Mouse (Mus musculus): ENCODE data around the gene Grm2. TPM values are rescaled to one million over a fixed set of nuclear protein-coding genes. Genes with fewer than 3 reads are reported as not detected.
A peak's percentile ranks its signal among the peaks of the same experiment; 100 is the strongest.

Gene Grm2
- polyA plus RNA-seq, 1 experiment from 2014 or later, result 9.7 TPM

- Histone ChIP-seq H3K36me3 (peaks cover 21% of the 10 kb centered on the region; the same call in 1 of the 2 replicates), H3K4me2 (no peak overlapping the region), H3K4me3 (no peak overlapping the region), H3K27me3 (no peaks in the 10 kb centered on the region), H3K9me3 (no peaks in the 10 kb centered on the region), H3K4me1 (replicated peaks) (no peaks in the 10 kb centered on the region), H3K9ac (no peak overlapping the region), H3K27ac (replicated peaks) (no peak overlapping the region)
- 75% methylated on average over 9 of the region's 9 CpGs for WGBS
- peak; percentile 46; the same call in 1 of the 2 replicates for ATAC-seq (ENCODE audit: low FRiP score, low read depth)
Observed at GRCm38 (mm10) chr9:106675965-106676364, 20.1 kb upstream of the Grm2 start.

- Histone ChIP-seq H3K4me2 (no peak overlapping the region), H3K9me3 (no peaks in the 10 kb centered on the region), H3K4me3 (no peak overlapping the region), H3K27ac (replicated peaks) (no peak overlapping the region), H3K36me3 (peaks cover 21% of the 10 kb centered on the region; the same call in 1 of the 2 replicates), H3K27me3 (no peaks in the 10 kb centered on the region), H3K9ac (no peak overlapping the region), H3K4me1 (replicated peaks) (no peaks in the 10 kb centered on the region)
- 0% methylated on average over 1 of the region's 1 CpGs for WGBS
- ATAC-seq (ENCODE audit: low FRiP score, low read depth), result peak; percentile 66; the same call in 1 of the 2 replicates
Observed at GRCm38 (mm10) chr9:106675480-106675879, 19.6 kb upstream of the Grm2 start.

DNA sequence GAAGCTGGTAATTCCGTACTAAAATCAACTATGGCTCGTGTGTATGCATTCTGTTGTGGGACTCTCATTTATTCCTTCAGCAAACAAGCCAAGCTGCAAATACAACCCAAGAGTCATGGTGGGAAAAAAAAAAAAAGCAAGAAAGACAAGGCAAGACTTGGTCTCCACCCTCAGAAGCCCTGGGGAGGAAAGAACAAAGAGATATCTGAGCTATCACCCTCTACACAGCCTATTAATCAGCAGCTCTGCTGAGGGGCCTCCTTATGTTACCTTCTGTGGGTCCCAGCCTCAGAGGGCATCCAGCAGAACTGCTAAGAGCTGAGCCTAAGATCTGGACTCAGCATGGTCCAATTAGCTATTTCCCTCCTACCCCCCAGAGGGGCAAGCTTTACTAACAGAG is 18.0 kb upstream of the Grm2 start:
- peaks cover 16% of the 10 kb centered on the region; the same call in 1 of the 2 replicates for H3K36me3 ChIP-seq
- H3K27ac ChIP-seq (replicated peaks), result no peak overlapping the region
- no peak overlapping the region for H3K4me2 ChIP-seq
- H3K4me3 ChIP-seq, result no peak overlapping the region
- H3K9me3 ChIP-seq, result no peaks in the 10 kb centered on the region
- WGBS, result 86% methylated on average over 2 of the region's 2 CpGs
- no peak overlapping the region for H3K9ac ChIP-seq
- H3K27me3 ChIP-seq, result no peaks in the 10 kb centered on the region
- ATAC-seq (ENCODE audit: low FRiP score, low read depth), result no peak
- H3K4me1 ChIP-seq (replicated peaks), result no peaks in the 10 kb centered on the region

GRCm38 (mm10) chr9:106664856-106665255 is 9.0 kb upstream of the Grm2 start:
- no peak overlapping the region for H3K9ac ChIP-seq
- WGBS, result 47% methylated on average over 6 of the region's 6 CpGs
- H3K4me3 ChIP-seq, result no peak overlapping the region

DNA sequence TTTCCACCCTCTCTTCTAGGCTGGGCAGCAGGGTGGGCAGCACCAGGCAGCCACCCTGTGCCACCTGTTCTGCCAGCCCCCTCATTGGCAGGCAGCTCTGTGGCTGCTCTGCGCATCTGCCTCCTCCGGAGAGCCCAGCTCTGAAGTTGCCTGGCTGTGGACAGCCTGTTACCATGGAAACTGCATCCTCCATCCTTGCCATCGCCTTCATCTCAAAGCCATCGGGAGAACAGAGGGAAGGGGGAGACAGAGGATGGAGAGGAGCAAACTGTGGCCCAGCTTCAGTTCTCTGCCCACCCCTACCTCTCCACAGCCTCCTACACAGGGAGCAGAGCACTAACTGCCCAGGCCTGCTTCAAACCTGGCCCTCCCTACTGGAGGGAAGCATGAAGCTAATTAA is 8.6 kb upstream of the Grm2 start:
- Histone ChIP-seq H3K9ac (no peak overlapping the region), H3K27me3 (no peaks in the 10 kb centered on the region), H3K36me3 (peaks cover 21% of the 10 kb centered on the region; the same call in 1 of the 2 replicates), H3K9me3 (no peaks in the 10 kb centered on the region), H3K4me2 (peak overlapping the region; percentile 20; the same call in 1 of the 2 replicates), H3K4me3 (no peak overlapping the region), H3K27ac (replicated peaks) (peak overlapping the region; percentile 83), H3K4me1 (replicated peaks) (peaks cover 26% of the 10 kb centered on the region)
- ATAC-seq (ENCODE audit: low FRiP score, low read depth), result peak; percentile 91
- 22% methylated on average over 4 of the region's 4 CpGs for WGBS

More at GRCm38 (mm10) chr9:106664856-106665255, 9.0 kb upstream of the Grm2 start:
- peak overlapping the region; percentile 20; the same call in 1 of the 2 replicates for H3K4me2 ChIP-seq
- H3K27ac ChIP-seq (replicated peaks), result peak overlapping the region; percentile 83
- no peaks in the 10 kb centered on the region for H3K9me3 ChIP-seq
- peaks cover 26% of the 10 kb centered on the region for H3K4me1 ChIP-seq (replicated peaks)
- no peaks in the 10 kb centered on the region for H3K27me3 ChIP-seq
- H3K36me3 ChIP-seq, result peaks cover 17% of the 10 kb centered on the region; the same call in 1 of the 2 replicates
- peak; percentile 24; the same call in 1 of the 2 replicates for ATAC-seq (ENCODE audit: low FRiP score, low read depth)

DNA sequence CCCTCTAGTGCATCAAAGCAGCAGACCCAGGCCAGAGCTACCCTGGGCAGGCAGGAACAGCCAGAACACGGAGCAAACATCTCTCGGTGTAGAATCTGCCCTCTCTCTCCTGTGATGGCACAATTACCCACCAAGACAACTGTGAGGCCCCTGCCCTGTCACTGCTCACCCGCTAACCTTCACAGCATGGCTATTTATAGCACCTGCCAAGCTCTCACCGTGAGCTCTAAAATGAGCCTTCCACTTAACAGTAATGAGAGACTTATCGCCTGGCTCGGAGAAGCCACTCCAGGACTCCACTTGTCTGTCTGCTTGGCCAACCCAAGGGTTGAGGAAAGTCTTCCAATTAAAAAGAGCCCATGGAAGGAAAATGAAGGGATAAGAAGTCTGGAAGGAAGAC is 7.3 kb upstream of the Grm2 start:
- no peak overlapping the region for H3K4me2 ChIP-seq
- H3K9me3 ChIP-seq, result no peaks in the 10 kb centered on the region
- WGBS, result 78% methylated on average over 6 of the region's 6 CpGs
- no peak overlapping the region for H3K27ac ChIP-seq (replicated peaks)
- no peak overlapping the region for H3K4me3 ChIP-seq
- ATAC-seq (ENCODE audit: low FRiP score, low read depth), result no peak
- H3K36me3 ChIP-seq, result peaks cover 30% of the 10 kb centered on the region
- no peaks in the 10 kb centered on the region for H3K27me3 ChIP-seq
- peaks cover 26% of the 10 kb centered on the region for H3K4me1 ChIP-seq (replicated peaks)
- H3K9ac ChIP-seq, result no peak overlapping the region

- no peak overlapping the region for H3K4me2 ChIP-seq
- H3K27me3 ChIP-seq, result peaks cover 2% of the 10 kb centered on the region; the same call in 1 of the 2 replicates
- ATAC-seq (ENCODE audit: low FRiP score, low read depth), result no peak
- no peaks in the 10 kb centered on the region for H3K9me3 ChIP-seq
- no peak overlapping the region for H3K27ac ChIP-seq (replicated peaks)
- H3K4me3 ChIP-seq, result no peak overlapping the region
- 75% methylated on average over 1 of the region's 1 CpGs for WGBS
- peaks cover 34% of the 10 kb centered on the region for H3K4me1 ChIP-seq (replicated peaks)
- peaks cover 29% of the 10 kb centered on the region for H3K36me3 ChIP-seq
- no peak overlapping the region for H3K9ac ChIP-seq
Observed at GRCm38 (mm10) chr9:106659935-106660334, 4.1 kb upstream of the Grm2 start.

DNA sequence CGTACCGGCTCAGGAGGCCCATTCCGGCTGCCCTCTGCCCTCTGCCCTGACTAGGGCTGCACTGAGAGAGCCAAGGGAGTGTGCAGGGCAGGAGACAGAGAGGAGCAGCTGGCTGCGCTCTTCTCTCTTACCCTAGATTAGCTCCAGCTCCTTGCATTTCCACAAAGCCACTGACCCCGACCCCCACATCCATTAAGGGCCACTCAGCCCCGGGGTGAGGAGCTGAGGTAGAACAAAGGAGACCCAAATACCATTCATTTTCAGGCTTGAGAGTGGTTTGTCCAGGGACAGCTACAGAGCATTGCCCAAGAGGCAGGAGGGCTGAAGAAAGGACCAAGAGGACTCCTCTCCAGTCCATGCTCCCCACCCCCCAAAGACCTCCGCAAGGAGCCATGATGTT is 3.6 kb upstream of the Grm2 start:
- Histone ChIP-seq H3K4me1 (replicated peaks) (peaks cover 31% of the 10 kb centered on the region), H3K4me2 (no peak overlapping the region), H3K27me3 (peaks cover 5% of the 10 kb centered on the region; the same call in 1 of the 2 replicates), H3K9ac (no peak overlapping the region), H3K36me3 (peaks cover 29% of the 10 kb centered on the region), H3K9me3 (no peaks in the 10 kb centered on the region), H3K27ac (replicated peaks) (no peak overlapping the region), H3K4me3 (no peak overlapping the region)
- ATAC-seq (ENCODE audit: low FRiP score, low read depth), result no peak
- 25% methylated on average over 7 of the region's 7 CpGs for WGBS

- WGBS, result 30% methylated on average over 5 of the region's 5 CpGs
- H3K9me3 ChIP-seq, result no peaks in the 10 kb centered on the region
- ATAC-seq (ENCODE audit: low FRiP score, low read depth), result no peak
- no peak overlapping the region for H3K4me3 ChIP-seq
- H3K9ac ChIP-seq, result no peak overlapping the region
- H3K4me2 ChIP-seq, result no peak overlapping the region
- H3K4me1 ChIP-seq (replicated peaks), result peaks cover 27% of the 10 kb centered on the region
- H3K36me3 ChIP-seq, result peaks cover 29% of the 10 kb centered on the region
- H3K27me3 ChIP-seq, result peaks cover 5% of the 10 kb centered on the region; the same call in 1 of the 2 replicates
- H3K27ac ChIP-seq (replicated peaks), result no peak overlapping the region
Observed at GRCm38 (mm10) chr9:106657592-106657991, 1.7 kb upstream of the Grm2 start.

DNA sequence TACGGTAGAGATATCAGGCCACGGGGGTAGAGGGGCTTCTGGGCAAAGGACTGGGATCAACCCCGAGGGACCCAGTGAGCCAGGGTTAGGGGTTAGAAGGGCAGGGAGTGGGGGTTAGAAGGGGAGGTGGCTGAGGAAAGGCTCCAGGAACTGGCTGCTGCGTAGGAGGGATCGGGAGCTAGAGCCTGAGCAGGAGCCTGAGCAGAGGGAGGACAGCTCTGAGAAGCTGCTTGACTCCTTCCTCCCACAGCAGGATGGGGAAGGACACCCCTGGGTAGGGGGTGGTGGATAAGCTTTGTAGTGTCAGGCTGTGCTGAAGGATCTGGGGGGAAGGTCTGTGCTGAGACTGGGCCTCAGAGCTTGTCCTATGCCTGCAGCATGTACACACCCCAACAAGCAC is 938 bp upstream of the Grm2 start:
- Histone ChIP-seq H3K27me3 (peaks cover 5% of the 10 kb centered on the region; the same call in 1 of the 2 replicates), H3K4me1 (replicated peaks) (peaks cover 27% of the 10 kb centered on the region), H3K9ac (no peak overlapping the region), H3K36me3 (peaks cover 26% of the 10 kb centered on the region), H3K9me3 (no peaks in the 10 kb centered on the region), H3K27ac (replicated peaks) (no peak overlapping the region), H3K4me3 (no peak overlapping the region), H3K4me2 (peak overlapping the region; percentile 85; the same call in 1 of the 2 replicates)
- 35% methylated on average over 5 of the region's 5 CpGs for WGBS
- 0 out of 2 replicates have a peak, but pooled peaks have one; percentile 15 for ATAC-seq (ENCODE audit: low FRiP score, low read depth)

DNA sequence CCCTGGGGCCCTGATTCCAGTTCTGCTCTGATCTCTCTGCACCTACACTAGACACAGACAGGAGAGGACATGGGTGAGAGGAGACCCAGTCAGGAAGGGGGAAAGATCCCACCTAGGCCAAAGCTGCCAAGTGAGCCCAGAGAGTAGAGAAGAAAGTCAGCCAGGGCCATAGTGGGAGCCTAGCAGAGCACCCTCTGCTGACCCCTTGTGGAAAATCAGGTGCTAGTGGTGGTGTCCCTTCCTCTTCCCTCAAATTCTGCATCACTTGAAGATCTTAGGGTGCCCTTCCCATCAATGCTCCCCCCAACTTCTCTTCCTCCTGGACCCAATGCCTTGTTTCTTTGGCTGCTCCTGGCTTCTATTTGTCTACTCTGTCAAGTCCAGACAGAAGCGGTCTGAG is 3.2 kb downstream of the Grm2 start:
- Histone ChIP-seq H3K9ac (no peak overlapping the region), H3K4me1 (replicated peaks) (peaks cover 27% of the 10 kb centered on the region), H3K9me3 (no peaks in the 10 kb centered on the region), H3K27me3 (peaks cover 5% of the 10 kb centered on the region; the same call in 1 of the 2 replicates), H3K27ac (replicated peaks) (no peak overlapping the region), H3K4me3 (no peak overlapping the region), H3K4me2 (no peak overlapping the region), H3K36me3 (no peaks in the 10 kb centered on the region)
- ATAC-seq (ENCODE audit: low FRiP score, low read depth), result no peak
- WGBS, result 70% methylated on average over 1 of the region's 1 CpGs

GRCm38 (mm10) chr9:106647226-106647625 is 8.7 kb downstream of the Grm2 start:
- H3K27me3 ChIP-seq, result no peaks in the 10 kb centered on the region
- no peak overlapping the region for H3K4me2 ChIP-seq
- no peak overlapping the region for H3K4me3 ChIP-seq
- ATAC-seq (ENCODE audit: low FRiP score, low read depth), result no peak
- H3K4me1 ChIP-seq (replicated peaks), result no peaks in the 10 kb centered on the region
- no peak overlapping the region for H3K27ac ChIP-seq (replicated peaks)
- H3K9me3 ChIP-seq, result no peaks in the 10 kb centered on the region
- WGBS, result 76% methylated on average over 27 of the region's 27 CpGs
- no peak overlapping the region for H3K9ac ChIP-seq
- no peaks in the 10 kb centered on the region for H3K36me3 ChIP-seq

Data from hindbrain, embryonic 15.5 days (tissue).